Mouse (Mus musculus): ENCODE results near the gene Glce.
A peak's percentile ranks its signal among the peaks of the same experiment; 100 is the strongest.

Glce gene

DNA sequence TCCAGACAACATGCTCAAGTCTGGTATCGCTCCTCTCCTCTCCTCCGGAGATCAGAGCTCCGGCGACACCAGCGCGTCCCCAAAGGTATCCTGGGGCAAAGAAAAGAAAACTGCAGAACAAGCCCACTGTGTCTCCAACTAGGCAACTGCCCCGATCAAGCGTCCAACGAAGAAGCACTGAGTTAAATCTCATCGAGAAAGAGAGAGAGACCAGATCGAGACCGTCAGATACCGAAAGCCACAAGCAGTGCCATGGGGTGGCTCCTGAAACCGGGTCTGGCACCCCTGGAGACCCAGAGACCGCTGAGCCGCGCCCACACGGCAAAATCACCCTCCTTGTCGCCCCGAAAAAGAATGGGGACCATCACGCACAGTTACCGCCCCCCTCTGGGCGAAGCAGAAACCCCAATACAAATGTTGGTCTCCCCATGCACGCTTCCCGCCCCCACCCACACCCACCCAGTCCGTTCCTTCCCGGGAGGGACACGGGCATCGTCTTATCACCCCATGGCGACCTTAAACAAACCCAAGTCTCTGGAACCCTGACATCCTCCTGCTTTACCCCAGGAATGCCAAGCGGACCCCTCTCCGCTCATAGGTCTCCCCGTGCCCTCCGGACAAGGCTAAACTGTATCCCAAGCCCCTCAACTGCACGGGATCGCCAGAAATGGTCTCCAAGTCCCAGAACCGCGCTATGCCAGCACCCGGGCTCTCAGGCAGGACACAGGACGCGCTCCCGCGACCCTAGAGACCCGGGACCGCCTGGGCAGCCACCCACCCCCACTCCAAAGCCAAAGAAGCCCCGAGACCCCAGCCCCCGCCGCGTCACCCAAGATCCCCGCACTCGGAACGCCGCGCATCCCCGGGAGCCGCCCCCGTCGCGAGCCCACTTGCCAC lies 656 bp downstream of the Glce start:
- peak; percentile 71 for DNase-seq

DNA sequence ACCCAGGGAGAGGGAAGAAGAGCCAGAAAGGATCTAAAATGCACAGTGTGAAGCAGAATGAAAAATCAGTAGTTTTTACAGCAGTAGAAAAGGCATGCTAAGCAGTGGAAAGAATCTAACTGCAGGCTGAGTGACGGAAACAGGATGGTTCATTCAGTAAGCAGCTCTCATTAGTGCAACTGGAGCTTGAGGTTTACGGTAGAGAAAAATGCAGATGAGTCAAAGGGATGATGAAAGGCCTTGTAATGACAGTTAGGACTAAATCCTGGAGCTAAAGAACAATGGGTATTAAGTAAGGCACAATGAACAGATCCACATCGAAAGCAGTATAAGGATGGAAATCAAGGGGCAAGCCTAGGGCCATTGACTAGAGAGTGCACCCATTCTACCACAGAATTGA lies 3.7 kb downstream of the Glce start:
- no peak for DNase-seq

- DNase-seq, result no peak
Measured at GRCm38 (mm10) chr9:62115826-62116225, 6.6 kb downstream of the Glce start.

DNA sequence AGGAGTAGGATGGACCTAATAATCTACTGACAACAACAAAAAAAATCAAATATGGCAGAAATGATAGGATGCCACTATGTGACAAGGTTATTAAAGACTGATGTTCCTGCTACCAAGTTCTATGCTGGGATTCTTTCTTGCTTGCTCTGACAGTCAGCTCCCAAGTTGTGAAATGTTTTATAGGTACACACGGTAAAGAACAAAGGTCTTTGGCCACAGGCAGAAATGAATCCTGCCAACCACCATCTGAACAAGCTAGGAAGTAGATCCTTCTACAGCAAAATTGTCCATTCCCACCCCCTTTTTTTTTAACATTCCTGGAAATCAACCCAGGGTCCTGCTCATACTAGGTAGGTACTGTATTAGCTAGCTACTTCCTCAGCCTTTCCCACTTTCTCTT lies 25.9 kb downstream of the Glce start:
- DNase-seq, result no peak

DNA sequence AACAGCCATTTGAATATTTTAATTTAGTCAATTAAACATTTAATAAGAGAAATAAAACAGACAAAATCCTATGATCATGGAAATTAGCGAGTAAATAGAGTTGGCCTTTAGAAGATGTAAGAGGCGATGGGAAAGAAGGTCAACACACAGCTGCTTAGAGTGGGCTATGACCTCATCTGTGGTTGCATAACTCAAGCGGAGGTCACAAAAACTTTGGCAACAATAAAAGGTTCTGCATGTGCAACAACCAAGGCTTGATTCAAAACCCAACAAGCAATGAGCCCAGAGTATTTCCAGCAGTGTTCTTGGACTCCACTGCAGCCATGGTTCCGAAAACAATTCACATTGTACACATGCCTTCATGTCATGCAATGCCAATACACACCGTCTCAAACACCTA lies 30.9 kb downstream of the Glce start:
- DNase-seq, result no peak

DNA sequence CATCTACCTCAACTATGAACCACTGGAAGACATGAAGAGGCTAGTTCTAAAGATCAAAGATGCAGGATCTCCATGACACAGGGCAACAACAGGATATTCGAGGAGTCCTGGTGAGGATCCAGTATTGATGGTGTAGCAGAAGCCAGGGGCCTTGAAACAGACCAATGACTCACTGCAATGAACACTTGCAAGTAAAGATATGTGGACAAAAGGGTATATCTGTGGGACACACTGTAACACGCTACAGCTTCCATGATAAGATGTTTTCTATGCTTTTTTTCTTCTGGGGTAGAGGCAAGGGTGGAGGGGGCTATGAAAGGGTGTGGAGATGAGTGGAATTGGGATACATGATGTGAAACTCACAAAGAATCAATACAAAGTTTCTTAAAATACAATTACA lies 36.9 kb downstream of the Glce start:
- no peak for DNase-seq

DNA sequence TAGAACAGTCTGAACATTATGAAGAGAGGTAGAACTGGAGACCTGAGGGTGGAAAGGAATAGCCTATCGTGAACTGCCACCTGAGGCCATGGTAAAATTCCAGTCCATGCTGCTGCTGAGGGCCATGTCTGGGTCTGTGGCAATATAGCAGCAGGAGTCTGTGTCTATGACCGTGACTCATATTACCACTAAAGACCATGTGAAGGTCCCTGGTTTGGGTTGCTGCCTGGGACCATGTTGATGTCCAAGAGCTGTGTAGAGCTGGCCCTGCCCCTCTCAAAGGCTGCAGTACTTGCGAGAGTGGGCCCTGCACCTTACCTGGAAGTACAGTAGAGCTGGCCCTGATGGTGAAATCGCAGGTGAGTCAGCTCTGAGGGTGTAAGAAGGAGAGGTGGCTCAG lies 37.6 kb downstream of the Glce start:
- no peak for DNase-seq

DNA sequence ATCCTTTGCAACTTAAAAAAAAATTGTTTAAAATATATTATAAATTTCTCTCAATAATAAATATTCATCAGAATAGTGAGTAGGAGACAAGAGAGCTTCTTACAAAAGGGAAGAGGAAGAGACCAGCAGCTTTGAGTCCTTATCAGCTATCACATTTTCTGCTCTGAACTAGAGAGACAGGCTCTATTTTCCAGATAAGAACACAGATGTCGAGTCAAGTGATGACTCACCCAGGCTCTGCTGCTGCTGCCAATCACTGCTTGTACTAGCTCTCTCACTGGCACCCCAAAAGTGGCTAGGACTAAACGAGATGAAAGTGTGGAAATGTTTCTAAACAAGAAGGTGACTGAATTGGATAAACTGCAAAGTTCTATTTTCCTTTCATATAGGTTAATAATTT lies 39.5 kb downstream of the Glce start:
- DNase-seq, result no peak

DNA sequence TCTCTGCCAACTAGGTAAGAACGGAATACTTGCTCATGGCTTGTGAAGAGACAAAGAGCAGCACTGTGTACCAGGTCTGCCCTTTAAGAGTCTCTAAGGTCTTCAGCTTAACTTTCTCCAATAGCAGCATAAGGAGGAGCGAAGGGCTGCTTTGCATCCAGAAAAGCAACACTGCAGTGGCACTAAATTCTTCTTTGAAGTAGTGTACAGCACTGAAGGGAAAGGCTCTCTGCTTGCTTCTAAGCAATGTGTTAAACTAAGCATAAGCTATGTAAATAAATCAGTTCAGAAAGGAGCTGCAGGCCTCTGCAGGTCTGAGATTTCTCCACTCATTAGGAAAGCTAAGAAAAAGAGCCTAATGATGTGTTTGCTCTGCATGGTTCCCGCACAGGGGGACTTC lies 40.9 kb downstream of the Glce start:
- no peak for DNase-seq

GRCm38 (mm10) chr9:62080028-62080760 lies 42.3 kb downstream of the Glce start:
- DNase-seq, result no peak

GRCm38 (mm10) chr9:62062234-62062633 lies 60.2 kb downstream of the Glce start:
- DNase-seq, result no peak

GRCm38 (mm10) chr9:62060431-62060830 lies 62.0 kb downstream of the Glce start:
- DNase-seq, result no peak

DNA sequence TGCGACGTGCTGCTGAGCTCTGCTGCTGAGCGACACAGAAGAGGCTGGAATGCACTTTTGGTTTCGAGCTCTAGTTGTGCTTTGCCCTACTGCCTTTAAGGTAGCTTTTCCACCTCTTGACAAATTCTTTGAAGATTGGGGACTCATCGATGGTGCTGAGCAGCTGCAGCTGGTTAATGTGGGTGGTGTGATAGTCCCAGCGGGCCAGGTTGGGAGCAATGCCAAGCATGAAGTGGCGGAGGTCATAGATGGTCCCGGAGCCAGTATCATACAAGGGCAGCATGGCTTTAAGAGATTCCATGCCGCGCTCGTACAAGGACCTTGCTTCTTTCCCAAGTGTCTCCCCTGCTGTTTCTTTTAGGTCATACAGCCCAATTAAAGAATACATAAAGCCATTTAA lies 62.5 kb downstream of the Glce start:
- DNase-seq, result no peak

GRCm38 (mm10) chr9:62057881-62058506 lies 64.5 kb downstream of the Glce start:
- no peak for DNase-seq

DNA sequence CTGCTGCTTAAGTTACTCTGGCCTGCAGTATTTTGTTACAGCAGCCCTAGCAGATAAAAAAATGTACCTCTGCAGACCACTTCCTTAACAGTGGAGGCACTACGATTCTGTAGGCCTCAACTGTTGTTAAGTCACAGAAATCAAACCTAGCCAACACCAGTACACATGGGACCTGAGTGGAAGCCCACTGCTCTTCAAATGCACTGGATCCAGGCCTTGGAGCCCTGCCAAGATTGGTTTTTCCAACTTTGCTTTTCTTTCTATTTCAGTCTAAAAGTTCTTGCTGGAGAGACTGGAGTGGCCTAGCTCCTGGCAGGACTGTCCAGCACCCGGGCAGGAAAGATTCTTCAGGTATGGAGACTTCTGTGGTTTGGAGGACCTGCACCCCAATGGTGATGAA lies 66.2 kb downstream of the Glce start:
- no peak for DNase-seq

DNA sequence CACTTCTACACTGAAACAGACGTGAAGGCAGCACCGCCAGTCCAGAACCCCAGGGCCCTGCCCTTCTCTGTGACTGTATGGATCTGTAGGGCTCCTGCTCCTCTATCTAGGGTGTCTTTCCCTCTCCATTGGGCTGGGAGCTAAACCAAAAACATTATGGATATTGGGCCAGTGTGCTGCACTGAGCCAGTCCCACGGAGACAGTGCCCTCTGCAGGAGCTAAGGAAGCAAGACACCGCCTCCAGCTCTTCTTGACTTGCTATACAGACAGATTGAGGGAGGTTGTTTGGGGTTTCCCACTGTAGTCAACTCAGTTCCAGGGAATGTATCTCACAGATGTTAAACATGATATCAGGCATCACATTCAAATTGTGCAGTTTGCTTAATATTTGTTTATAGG lies 71.7 kb downstream of the Glce start:
- DNase-seq, result no peak

DNA sequence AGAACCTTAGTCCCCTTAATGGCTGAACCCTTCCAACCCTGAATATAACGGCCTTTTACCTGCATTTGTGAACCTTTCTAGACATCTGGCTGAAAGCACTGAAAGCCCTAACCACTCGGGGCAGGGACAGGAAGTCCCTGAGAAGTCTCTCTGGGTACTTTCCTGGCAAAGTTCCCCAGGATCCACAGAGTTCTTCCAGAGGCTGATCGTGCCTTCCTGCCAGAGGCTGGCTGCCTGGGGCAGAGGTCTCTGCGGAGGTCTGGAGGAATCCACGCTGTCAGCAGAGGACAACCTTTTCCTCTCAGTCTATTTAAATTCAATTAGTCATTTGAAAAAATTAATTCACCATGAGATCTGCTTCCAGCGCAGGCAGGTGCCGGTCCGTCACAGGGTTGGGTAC lies 73.3 kb downstream of the Glce start:
- DNase-seq, result no peak

DNA sequence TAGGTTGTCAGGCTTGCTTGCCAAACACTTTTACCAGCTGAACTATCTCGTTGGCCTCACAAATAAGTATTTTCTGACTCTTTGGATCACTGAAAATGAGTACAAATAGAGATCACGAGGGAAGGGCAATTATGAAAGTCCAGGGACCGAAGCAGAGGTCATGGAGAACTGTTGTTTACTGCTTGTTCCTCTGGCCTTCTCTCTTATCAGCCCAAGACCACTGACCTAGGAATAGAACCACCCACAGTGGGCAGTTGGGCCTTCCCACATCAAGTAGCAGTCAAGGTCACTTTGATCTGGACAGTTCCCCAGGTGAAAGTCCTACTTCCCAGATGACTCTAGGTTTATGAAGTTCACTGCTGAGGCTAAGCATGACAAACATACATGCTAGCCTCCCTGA lies 80.3 kb downstream of the Glce start:
- no peak for DNase-seq

DNA sequence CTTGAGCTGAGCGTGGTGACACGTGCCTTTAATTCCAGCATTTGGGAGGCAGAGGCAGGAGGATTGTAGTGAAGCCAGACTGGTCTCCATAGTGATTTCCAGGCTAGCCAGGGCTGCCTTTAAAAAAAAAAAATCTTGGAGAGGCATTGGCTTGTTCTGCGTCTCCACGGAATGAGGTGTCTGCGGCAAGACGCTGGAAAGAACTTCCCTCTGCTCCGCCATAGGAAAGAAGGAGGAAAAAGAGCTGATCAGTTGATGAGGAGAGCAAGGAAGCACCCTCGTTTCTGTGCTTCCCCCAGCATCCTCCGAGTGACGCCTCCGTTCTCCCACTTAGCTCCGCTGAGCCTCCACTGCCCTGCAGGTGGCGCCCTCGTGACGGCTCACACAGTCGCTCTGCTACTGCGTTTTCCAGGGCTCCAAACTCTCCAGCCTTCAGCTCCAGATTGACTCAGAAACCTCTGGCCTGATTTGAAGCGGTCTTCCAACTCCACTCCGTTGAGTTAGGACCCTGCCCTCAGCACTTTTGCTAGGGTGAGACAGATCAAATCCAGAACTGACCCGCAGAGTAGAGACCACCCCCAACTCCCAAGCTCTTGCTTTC lies 82.3 kb downstream of the Glce start:
- DNase-seq, result peak; percentile 86

- DNase-seq, result no peak
Measured at GRCm38 (mm10) chr9:62035806-62036205, 86.6 kb downstream of the Glce start.

DNA sequence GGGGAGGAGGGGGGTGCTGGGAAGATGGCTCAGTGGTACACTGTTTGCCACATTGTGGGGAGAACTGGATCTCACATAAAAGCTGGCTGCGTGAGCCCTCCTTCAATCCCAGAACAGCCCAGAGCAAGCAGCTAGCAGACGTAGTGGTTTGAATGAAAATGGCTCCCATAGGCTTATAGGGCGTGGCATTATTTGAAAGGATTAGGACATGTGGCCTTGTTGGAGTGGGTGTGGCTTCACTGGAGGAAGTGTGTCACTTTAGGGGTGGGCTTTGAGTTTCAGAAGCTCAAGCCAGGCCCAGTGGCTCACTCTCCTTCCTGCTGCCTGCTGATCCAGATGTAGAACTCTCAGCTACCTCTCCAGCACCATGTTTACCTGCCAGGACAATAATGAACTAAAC lies 90.2 kb downstream of the Glce start:
- DNase-seq, result no peak

GRCm38 (mm10) chr9:62028072-62028471 lies 94.4 kb downstream of the Glce start:
- no peak for DNase-seq

GRCm38 (mm10) chr9:62026600-62026999 lies 95.9 kb downstream of the Glce start, which contains the start of gene Paqr5:
Gene Paqr5, minus strand, starts transcription at chr9:62026856.
- peak; percentile 63 for DNase-seq

Data from thymus, postnatal 25 days (tissue).